Mouse (Mus musculus) liver, adult (tissue): Measurements from ENCODE around the gene Slc29a2.

Experiments used
- GATA4 ChIP-seq: IDR thresholded peaks from 2 replicates; pipeline ENCODE4 v1.6.1; 2014; ENCODE audit warnings: mild to moderate bottlenecking, low read length; ENCODE audit not compliant: insufficient replicate concordance

Slc29a2 gene

GRCm38 (mm10) chr19:5067040-5067799 lies 43.6 kb downstream of the Slc29a2 start:
- no peak for TF ChIP-seq GATA4

- no peak for TF ChIP-seq GATA4
Observed at GRCm38 (mm10) chr19:5067867-5068569, 44.4 kb downstream of the Slc29a2 start, which contains the start of gene Cd248. Gene Cd248 (plus strand): TSS chr19:5068078.

GRCm38 (mm10) chr19:5068570-5069234 lies 45.0 kb downstream of the Slc29a2 start:
- no peak for TF ChIP-seq GATA4

- no peak for TF ChIP-seq GATA4
Observed at GRCm38 (mm10) chr19:5069486-5069885, 45.8 kb downstream of the Slc29a2 start.

- no peak for TF ChIP-seq GATA4
Observed at GRCm38 (mm10) chr19:5069978-5070377, 46.3 kb downstream of the Slc29a2 start.

- TF ChIP-seq GATA4: no peak
Observed at GRCm38 (mm10) chr19:5071077-5071476, 47.4 kb downstream of the Slc29a2 start.

GRCm38 (mm10) chr19:5071545-5072369 lies 48.1 kb downstream of the Slc29a2 start:
- TF ChIP-seq GATA4: no peak

- TF ChIP-seq GATA4: no peak
Observed at GRCm38 (mm10) chr19:5072389-5073019, 48.8 kb downstream of the Slc29a2 start.

- no peak for TF ChIP-seq GATA4
Observed at GRCm38 (mm10) chr19:5073028-5073427, 49.4 kb downstream of the Slc29a2 start.

- TF ChIP-seq GATA4: no peak
Observed at GRCm38 (mm10) chr19:5073518-5073917, 49.9 kb downstream of the Slc29a2 start.

- no peak for TF ChIP-seq GATA4
Observed at GRCm38 (mm10) chr19:5079279-5079678, 55.6 kb downstream of the Slc29a2 start.
